Mouse (Mus musculus) midbrain, postnatal 0 days (tissue): ENCODE results near the gene Cables2. TPM values are rescaled to one million over a fixed set of nuclear protein-coding genes. Genes with fewer than 3 reads are reported as not detected.

Experiments used
- ATAC-seq: fragments of 200-750 bp; cut with Nextera tagmentation; 2 replicates; pipeline ENCODE4 v1.8.0; 2017; ENCODE audit warnings: moderate number of reproducible peaks, mild to moderate bottlenecking, moderate TSS enrichment, moderate library complexity; ENCODE audit not compliant: low FRiP score
- DNase-seq: peaks from one replicate; pipeline ENCODE4 v3.0.0-alpha.2; 2015; ENCODE audit warnings: low spot score
- H3K27ac ChIP-seq: fragments of 300-500 bp; sonication (generic); 2 replicates; pipeline ENCODE4 v1.5.1; 2014; ENCODE audit warnings: low read depth, mild to moderate bottlenecking, low read length, mixed read lengths
- H3K27me3 ChIP-seq: fragments of 300-500 bp; sonication (generic); 2 replicates; pipeline ENCODE4 v1.6.1; 2014; ENCODE audit warnings: low read length, control low read depth, mixed read lengths; ENCODE audit not compliant: insufficient read depth
- H3K36me3 ChIP-seq: fragments of 300-500 bp; sonication (generic); 2 replicates; pipeline ENCODE4 v1.6.1; 2014; ENCODE audit warnings: low read length, control low read depth, mixed read lengths; ENCODE audit not compliant: insufficient read depth
- H3K4me1 ChIP-seq: fragments of 300-500 bp; sonication (generic); 2 replicates; pipeline ENCODE4 v1.6.1; 2014; ENCODE audit warnings: mild to moderate bottlenecking, control low read depth, antibody characterized with exemption, low read length, mixed read lengths; ENCODE audit not compliant: insufficient read depth
- H3K4me2 ChIP-seq: fragments of 300-500 bp; sonication (generic); 2 replicates; pipeline ENCODE4 v1.6.1; 2014; ENCODE audit warnings: low read depth, mild to moderate bottlenecking, low read length, mixed read lengths; ENCODE audit not compliant: poor library complexity, severe bottlenecking
- H3K4me3 ChIP-seq: fragments of 300-500 bp; sonication (generic); 2 replicates; pipeline ENCODE4 v1.5.1; 2014; ENCODE audit warnings: low read depth, mild to moderate bottlenecking, low read length, moderate library complexity
- H3K9ac ChIP-seq: fragments of 300-500 bp; sonication (generic); replicated peaks from 2 replicates; pipeline ENCODE4 v1.6.1; 2014; ENCODE audit warnings: mild to moderate bottlenecking, low read length, moderate library complexity, mixed read lengths; ENCODE audit not compliant: poor library complexity, severe bottlenecking
- H3K9me3 ChIP-seq: fragments of 300-500 bp; sonication (generic); 2 replicates; pipeline ENCODE4 v1.6.1; 2016; ENCODE audit warnings: low read length, control low read depth
- CTCF ChIP-seq: IDR thresholded peaks from 2 replicates; pipeline ENCODE4 v1.5.1; 2016; ENCODE audit warnings: antibody characterized with exemption, mild to moderate bottlenecking
- WGBS: fragments of 180-500 bp; shearing (Covaris S2); extraction: QIAGEN DNeasy Blood & Tissue Kit; methylation state at CpG from one replicate; pipeline ENCODE4 v1.1.7; 2014; 5-methylcytosine and 5-hydroxymethylcytosine counted together
- polyA plus RNA-seq: library from polyadenylated mRNA; unstranded; fragments of >200 nt; fragmentation: Nextera tagmentation; extraction: Ambion mirVana; gene quantifications from 2 replicates; pipeline ENCODE4 v1.2.1, GENCODE M21; 2015
- total RNA-seq: library from RNA; depleted of rRNA; stranded (reverse); fragments of >200 nt; gene quantifications from 2 replicates; pipeline ENCODE4 v1.2.3, GENCODE M21; 2014; rRNA removed

Gene Cables2
- total RNA-seq (59.1 and 67.9 TPM in 2 replicates), polyA plus RNA-seq (32.6 and 37.8 TPM in 2 replicates)

GRCm38 (mm10) chr2:180273394-180274244 is at the start of gene Cables2:
Gene Cables2, minus strand, starts transcription at chr2:180273496.
- Histone ChIP-seq H3K4me3 (peak within 1 kb of the TSS; percentile 81), H3K27ac (peak within 1 kb of the TSS; percentile 55), H3K9me3 (no peaks in the 10 kb centered on the region), H3K4me2 (peak within 1 kb of the TSS; percentile 89), H3K36me3 (peaks cover 11% of the 10 kb centered on the region; the same call in 1 of the 2 replicates), H3K9ac (peak within 1 kb of the TSS; percentile 90), H3K4me1 (peaks cover 13% of the 10 kb centered on the region; the same call in 1 of the 2 replicates), H3K27me3 (no peaks in the 10 kb centered on the region)
- peak; percentile 98 for DNase-seq
- TF ChIP-seq CTCF: no peak
- 7% methylated on average over 61 of the region's 68 CpGs for WGBS
- ATAC-seq: peak; percentile 97

DNA sequence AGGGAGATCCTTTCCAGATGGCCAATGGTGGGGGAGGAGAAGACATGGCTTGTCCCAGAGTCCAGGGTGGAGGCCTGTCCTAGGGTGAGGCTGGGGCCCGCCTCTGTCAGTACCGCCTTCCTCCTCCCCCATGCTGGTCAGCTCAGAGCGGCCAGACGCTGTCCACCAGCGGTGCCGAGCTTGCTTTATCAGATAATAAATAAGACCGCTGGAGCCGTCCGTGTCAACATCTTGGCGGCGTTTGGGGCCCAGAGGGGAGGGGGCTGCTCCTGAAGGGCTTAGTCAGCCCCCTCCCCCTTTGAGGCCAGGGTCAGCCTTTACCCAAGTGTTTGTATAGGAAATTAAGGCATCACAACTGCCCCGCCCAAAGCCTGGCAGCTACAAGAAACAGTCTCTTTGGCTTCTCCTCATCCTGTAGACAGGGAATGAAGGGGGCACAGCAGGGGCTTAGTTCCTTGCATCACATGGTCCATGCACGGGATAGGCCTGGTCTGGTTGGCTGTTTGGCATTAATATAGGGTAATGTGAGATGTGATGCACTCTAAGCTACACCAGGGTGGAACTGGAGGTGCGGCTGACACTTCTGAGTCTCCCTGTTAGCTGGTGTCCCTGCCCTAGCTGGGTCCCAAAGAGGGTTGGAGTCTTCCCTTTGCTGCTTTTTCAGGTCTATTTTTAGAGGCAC is 49.5 kb upstream of the Cables2 start:
- Histone ChIP-seq H3K27me3 (no peaks in the 10 kb centered on the region), H3K4me3 (no peak overlapping the region), H3K4me1 (no peaks in the 10 kb centered on the region), H3K4me2 (no peak overlapping the region), H3K9me3 (no peaks in the 10 kb centered on the region), H3K9ac (no peak overlapping the region), H3K36me3 (no peaks in the 10 kb centered on the region), H3K27ac (no peak overlapping the region)
- no peak for TF ChIP-seq CTCF
- ATAC-seq: no peak
- 16% methylated on average over 14 of the region's 14 CpGs for WGBS
- no peak for DNase-seq

GRCm38 (mm10) chr2:180320216-180320615 is 46.9 kb upstream of the Cables2 start:
- Histone ChIP-seq H3K4me3 (no peak overlapping the region), H3K36me3 (no peaks in the 10 kb centered on the region), H3K27ac (no peak overlapping the region), H3K4me2 (no peak overlapping the region), H3K9ac (no peak overlapping the region), H3K9me3 (no peaks in the 10 kb centered on the region), H3K27me3 (no peaks in the 10 kb centered on the region), H3K4me1 (no peaks in the 10 kb centered on the region)
- ATAC-seq (no peak), DNase-seq (no peak)
- no peak for TF ChIP-seq CTCF
- 77% methylated on average over 4 of the region's 4 CpGs for WGBS

DNA sequence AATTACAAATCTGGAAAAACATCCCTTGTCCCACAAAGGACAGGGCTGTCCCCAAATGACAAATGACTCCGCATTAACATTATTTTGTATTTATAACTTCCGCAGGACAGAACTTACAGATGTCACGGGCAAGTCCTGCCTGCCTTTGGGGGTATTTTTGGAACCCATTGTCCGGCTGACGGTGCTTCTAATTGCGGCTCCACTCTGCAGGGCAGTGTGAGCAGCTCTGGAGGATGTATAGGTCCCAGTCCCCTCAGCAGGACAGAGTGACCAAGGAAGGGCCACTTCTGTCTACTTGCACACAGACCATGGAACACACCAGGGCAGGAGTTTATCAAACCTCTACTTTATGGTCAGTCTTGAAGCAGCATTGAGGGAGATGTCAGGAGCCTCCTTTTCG is 44.3 kb upstream of the Cables2 start:
- Histone ChIP-seq H3K36me3 (no peaks in the 10 kb centered on the region), H3K9me3 (no peaks in the 10 kb centered on the region), H3K9ac (no peak overlapping the region), H3K4me1 (no peaks in the 10 kb centered on the region), H3K27ac (no peak overlapping the region), H3K4me3 (no peak overlapping the region), H3K27me3 (no peaks in the 10 kb centered on the region), H3K4me2 (no peak overlapping the region)
- no peak for ATAC-seq
- no peak for TF ChIP-seq CTCF
- WGBS: 85% methylated on average over 7 of the region's 7 CpGs
- DNase-seq: no peak

DNA sequence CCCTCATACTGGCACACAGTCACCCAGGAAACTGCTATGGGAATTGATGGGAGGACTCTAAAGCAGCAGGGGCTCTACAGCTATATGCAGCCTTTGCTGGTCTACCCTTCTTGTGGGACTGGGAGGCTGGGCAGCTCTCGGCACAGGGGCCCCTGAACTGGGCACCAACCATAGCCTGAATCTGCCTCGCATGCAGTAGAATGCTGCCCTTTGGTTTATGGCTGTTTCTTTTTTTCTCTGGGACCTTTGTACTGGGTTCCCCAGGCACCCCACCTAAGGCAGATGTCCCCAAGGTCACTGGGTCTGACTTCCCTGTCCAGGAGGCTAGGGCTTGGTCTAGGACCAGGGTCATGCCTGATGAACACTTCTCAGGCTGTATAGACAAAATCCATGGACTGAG is 41.0 kb upstream of the Cables2 start:
- no peak for DNase-seq

DNA sequence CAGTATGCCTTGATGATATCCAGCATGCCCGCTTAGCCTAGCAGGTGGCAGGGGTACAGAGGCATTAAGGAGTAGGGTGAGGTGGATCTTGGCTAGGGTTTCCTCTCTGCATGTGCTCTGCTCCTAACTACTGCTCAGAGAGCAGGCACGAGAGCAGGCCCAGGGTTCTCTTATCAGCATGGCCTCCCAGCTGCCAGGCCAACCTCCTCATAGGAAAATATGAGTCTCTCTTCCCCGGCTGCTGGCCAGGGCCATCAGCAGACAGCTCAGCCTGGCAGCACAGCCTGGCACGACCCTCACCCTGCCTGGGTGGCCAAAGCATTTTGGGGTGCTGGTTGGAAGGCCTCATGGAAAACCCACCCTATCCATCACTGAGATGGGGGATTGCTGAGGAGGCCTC is 37.9 kb upstream of the Cables2 start:
- no peak overlapping the region for H3K4me2 ChIP-seq
- no peaks in the 10 kb centered on the region for H3K9me3 ChIP-seq
- H3K36me3 ChIP-seq: no peaks in the 10 kb centered on the region
- no peak for TF ChIP-seq CTCF
- WGBS: 83% methylated on average over 4 of the region's 4 CpGs
- no peak overlapping the region for H3K27ac ChIP-seq
- H3K4me3 ChIP-seq: no peak overlapping the region
- no peak for ATAC-seq
- no peaks in the 10 kb centered on the region for H3K4me1 ChIP-seq
- no peaks in the 10 kb centered on the region for H3K27me3 ChIP-seq
- DNase-seq: no peak
- no peak overlapping the region for H3K9ac ChIP-seq

More for the DNA sequence above, 41.0 kb upstream of the Cables2 start:
- Histone ChIP-seq H3K4me2 (no peak overlapping the region), H3K27me3 (no peaks in the 10 kb centered on the region), H3K9me3 (no peaks in the 10 kb centered on the region), H3K4me1 (no peaks in the 10 kb centered on the region), H3K9ac (no peak overlapping the region), H3K36me3 (no peaks in the 10 kb centered on the region), H3K4me3 (no peak overlapping the region), H3K27ac (no peak overlapping the region)
- 72% methylated on average over 2 of the region's 2 CpGs for WGBS
- TF ChIP-seq CTCF: no peak
- no peak for ATAC-seq
